Mouse (Mus musculus): ENCODE measurements around the gene B830017H08Rik.

The B830017H08Rik gene

GRCm38 (mm10) chr16:17853263-17853662 lies 20.3 kb downstream of the B830017H08Rik start:
- DNase-seq, result no peak

- no peak for DNase-seq
Measured at GRCm38 (mm10) chr16:17857157-17857556, 24.2 kb downstream of the B830017H08Rik start.

- peak; percentile 41 for DNase-seq
Measured at GRCm38 (mm10) chr16:17858592-17858991, 25.7 kb downstream of the B830017H08Rik start.

GRCm38 (mm10) chr16:17865293-17865692 lies 32.4 kb downstream of the B830017H08Rik start:
- DNase-seq, result no peak

GRCm38 (mm10) chr16:17865770-17866169 lies 32.8 kb downstream of the B830017H08Rik start:
- DNase-seq, result no peak

- no peak for DNase-seq
Measured at GRCm38 (mm10) chr16:17871248-17871647, 38.3 kb downstream of the B830017H08Rik start.

GRCm38 (mm10) chr16:17872995-17873394 lies 40.1 kb downstream of the B830017H08Rik start:
- peak; percentile 10 for DNase-seq

- no peak for DNase-seq
Measured at GRCm38 (mm10) chr16:17875174-17875573, 42.3 kb downstream of the B830017H08Rik start.

GRCm38 (mm10) chr16:17876096-17876495 lies 43.2 kb downstream of the B830017H08Rik start:
- no peak for DNase-seq

- DNase-seq, result no peak
Measured at GRCm38 (mm10) chr16:17879571-17879970, 46.6 kb downstream of the B830017H08Rik start.

- DNase-seq, result no peak
Measured at GRCm38 (mm10) chr16:17882196-17882595, 49.3 kb downstream of the B830017H08Rik start.

- DNase-seq, result no peak
Measured at GRCm38 (mm10) chr16:17884116-17884515, 51.2 kb downstream of the B830017H08Rik start.
